Mouse (Mus musculus) cerebellum, adult 2 months (tissue): ENCODE results near the gene Shank2.

ENCODE experiments used
- CTCF ChIP-seq: fragments of 200-500 bp; IDR thresholded peaks from 2 replicates; pipeline ENCODE4 v1.5.1; 2011; ENCODE audit warnings: low read depth, mild to moderate bottlenecking, control low read depth, low read length, moderate library complexity, borderline replicate concordance; ENCODE audit not compliant: insufficient read depth
- POLR2A ChIP-seq: fragments of 200-500 bp; IDR thresholded peaks from 2 replicates; pipeline ENCODE4 v1.6.1; 2011; ENCODE audit warnings: low read length, control low read depth, borderline replicate concordance; ENCODE audit not compliant: insufficient read depth

GRCm38 (mm10) chr7:144173869-144174268 is 172.1 kb downstream of the Shank2 start:
- TF ChIP-seq CTCF (no peak), POLR2A (no peak)
